In the genomic region with DNA sequence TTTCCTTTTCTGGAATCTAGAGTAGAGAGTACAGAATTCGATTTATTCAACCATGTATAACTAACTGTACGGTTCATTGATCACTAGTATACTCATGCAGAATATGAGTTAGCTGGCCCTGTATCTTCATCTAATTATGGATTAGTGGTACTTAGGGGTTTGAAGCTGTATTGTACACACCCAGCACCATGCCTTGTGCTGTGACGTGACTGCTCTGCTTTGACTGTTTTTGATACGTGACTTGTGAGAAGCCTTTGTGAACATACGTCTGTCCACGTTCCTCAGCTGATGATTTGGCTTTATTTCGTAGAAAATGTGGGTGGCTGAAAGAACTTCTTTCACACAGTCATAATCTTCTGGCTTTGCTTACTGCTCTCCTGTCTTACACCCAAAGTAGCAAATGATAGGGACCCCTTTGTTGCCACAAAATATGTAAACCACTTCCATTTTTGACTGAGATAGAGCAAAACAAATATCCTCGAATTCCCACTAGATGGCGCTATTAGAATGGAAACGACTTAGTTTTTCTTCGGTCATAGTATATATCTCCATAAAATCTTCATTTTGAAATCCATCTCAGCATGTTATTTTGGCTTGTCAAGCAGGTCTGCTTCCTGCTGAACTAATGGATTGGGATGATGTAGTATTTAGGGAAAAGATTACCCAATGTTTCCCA, we compare ENCODE assay signal across 9 mouse cellular contexts.
DNase-seq lines count a peak whose midpoint lies in the region; ATAC-seq and TF ChIP-seq lines count a peak whose summit lies in the region.
"Had no signal": no experiment of that assay in that cellular context is flagged by ENCODE, and none has a peak within 500 bp of the region (broad histone marks: within the 10 kb centered on the region; RNA-seq: fewer than 3 reads in every experiment).

No protein-coding gene starts in this region.

- no peak for ATAC-seq in kidney, embryonic 14.5 days (ENCODE audit: low FRiP score, low TSS enrichment)
- ATAC-seq in common myeloid progenitor, adult 5-6 weeks (replicated peaks; ENCODE audit: low read depth, poor library complexity, severe bottlenecking): peak; percentile 61
- ATAC-seq in hindbrain, postnatal 0 days: peak; percentile 69
- peak; percentile 64 for ATAC-seq in midbrain, embryonic 16.5 days

- H3K4me2 ChIP-seq in kidney, embryonic 14.5 days (replicated peaks; ENCODE audit: low read depth, low read length): no peak overlapping the region
- H3K4me2 ChIP-seq in CH12.LX (ENCODE audit: insufficient read depth, low read depth, poor library complexity, severe bottlenecking): peak overlapping the region; percentile 100
- H3K4me2 ChIP-seq in hindbrain, postnatal 0 days (ENCODE audit: low read depth, low read length): peak overlapping the region; percentile 54
- H3K4me2 ChIP-seq in midbrain, embryonic 16.5 days (ENCODE audit: low read length): peak overlapping the region; percentile 61

- no peaks in the 10 kb centered on the region for H3K79me2 ChIP-seq in CH12.LX (replicated peaks; ENCODE audit: control insufficient read depth, extremely low read depth, insufficient read depth, poor library complexity, severe bottlenecking)

- H3K4me1 ChIP-seq in kidney, embryonic 14.5 days (ENCODE audit: control insufficient read depth, insufficient read depth, low read length): no peaks in the 10 kb centered on the region
- H3K4me1 ChIP-seq in CH12.LX (ENCODE audit: control insufficient read depth in 1 of 2, insufficient read depth in 2 of 2): peaks cover 0 to 20% of the 10 kb centered on the region in 2 experiments; a peak in 2 of 4 replicates
- no peaks in the 10 kb centered on the region; the same call in 1 of the 2 replicates for H3K4me1 ChIP-seq in hindbrain, postnatal 0 days (ENCODE audit: insufficient read depth, low read length)
- peaks cover 9% of the 10 kb centered on the region for H3K4me1 ChIP-seq in midbrain, embryonic 16.5 days (ENCODE audit: control insufficient read depth, insufficient read depth, low read length)
- H3K4me1 ChIP-seq: liver, embryonic 15.5 days had no signal

- H3K27ac ChIP-seq in kidney, embryonic 14.5 days (ENCODE audit: low read depth, low read length): no peak overlapping the region
- no peak overlapping the region for H3K27ac ChIP-seq in CH12.LX (ENCODE audit: insufficient read depth, low read depth)
- peak overlapping the region; percentile 52; the same call in 1 of the 2 replicates for H3K27ac ChIP-seq in hindbrain, postnatal 0 days
- peak overlapping the region; percentile 45 for H3K27ac ChIP-seq in midbrain, embryonic 16.5 days (ENCODE audit: low read length)
- H3K27ac ChIP-seq: liver, embryonic 15.5 days had no signal

- TF ChIP-seq CTCF in CH12.LX (conservative IDR thresholded peaks at IDR 0.05 in 1 of 2, IDR thresholded peaks at IDR 0.05 in 1 of 2; ENCODE audit: low read depth in 2 of 2, low read length in 2 of 2): peak; percentile 21 to 71; a peak in 2 of 4 replicates
- peak; percentile 76 for TF ChIP-seq CTCF in hindbrain, postnatal 0 days (IDR thresholded peaks at IDR 0.05; ENCODE audit: low read depth)

- peak; percentile 83 for TF ChIP-seq RAD21 in CH12.LX (IDR thresholded peaks at IDR 0.05; ENCODE audit: low read depth, low read length)

- no peak for TF ChIP-seq POLR2A in CH12.LX (IDR thresholded peaks at IDR 0.05; ENCODE audit: low read depth, low read length)

- H3K9me3 ChIP-seq in kidney, embryonic 14.5 days (ENCODE audit: control insufficient read depth, low read length): no peaks in the 10 kb centered on the region
- H3K9me3 ChIP-seq in CH12.LX (replicated peaks; ENCODE audit: low read length): no peaks in the 10 kb centered on the region
- H3K9me3 ChIP-seq in hindbrain, postnatal 0 days (ENCODE audit: low read length): no peaks in the 10 kb centered on the region
- H3K9me3 ChIP-seq in midbrain, embryonic 16.5 days (replicated peaks; ENCODE audit: control insufficient read depth, low read length, poor library complexity, severe bottlenecking): no peaks in the 10 kb centered on the region
- H3K9me3 ChIP-seq: liver, embryonic 15.5 days had no signal

- 43% methylated on average over 11 of the region's 11 CpGs for WGBS in kidney, embryonic 14.5 days
- 31% methylated on average over 11 of the region's 11 CpGs for WGBS in hindbrain, postnatal 0 days
- 31% methylated on average over 11 of the region's 11 CpGs for WGBS in midbrain, embryonic 16.5 days

- no peak overlapping the region for H3K4me3 ChIP-seq in kidney, embryonic 14.5 days (ENCODE audit: low read length)
- H3K4me3 ChIP-seq in CH12.LX (replicated peaks in 1 of 3; ENCODE audit: low read depth in 2 of 3, low read length in 2 of 3, poor library complexity in 1 of 3): peak overlapping the region; percentile 31 to 54 (median 41)
- H3K4me3 ChIP-seq in hindbrain, postnatal 0 days (ENCODE audit: low read length): peak overlapping the region; percentile 26; the same call in 1 of the 2 replicates
- H3K4me3 ChIP-seq in midbrain, embryonic 16.5 days (ENCODE audit: low read depth, low read length): peak overlapping the region; percentile 28; the same call in 1 of the 2 replicates
- H3K4me3 ChIP-seq: liver, embryonic 15.5 days had no signal

- H3K27me3 ChIP-seq in kidney, embryonic 14.5 days (ENCODE audit: control insufficient read depth, insufficient read depth, low read length): no peaks in the 10 kb centered on the region
- H3K27me3 ChIP-seq in CH12.LX (replicated peaks): no peaks in the 10 kb centered on the region
- H3K27me3 ChIP-seq in hindbrain, postnatal 0 days (ENCODE audit: insufficient read depth, low read length): no peaks in the 10 kb centered on the region
- no peaks in the 10 kb centered on the region; the same call in 1 of the 2 replicates for H3K27me3 ChIP-seq in midbrain, embryonic 16.5 days (ENCODE audit: control insufficient read depth, insufficient read depth, low read depth, low read length)
- H3K27me3 ChIP-seq: liver, embryonic 15.5 days had no signal

- in situ Hi-C loops in CH12.LX (cut with MboI; ENCODE audit: low pct_ligation_motif_present, low pct_unique_long_range_greater_than_20kb, low sequenced_read_pairs): loop anchor here (10.0 kb wide), 1 partner anchor 867 kb away; no protein-coding TSS in a partner anchor

- peak; percentile 16 for DNase-seq in kidney, adult 9 months
- peak; percentile 58 for DNase-seq in CH12.LX (ENCODE audit: extremely low read depth)
- peak; percentile 91 for DNase-seq in hindbrain, postnatal 0 days (ENCODE audit: low spot score)
- DNase-seq in thymus, postnatal 25 days: no peak
- DNase-seq in urinary bladder, postnatal 10 days (ENCODE audit: low spot score): no peak

- TF ChIP-seq EP300 in CH12.LX (IDR thresholded peaks at IDR 0.05; ENCODE audit: low read length): no peak

- H3K36me3 ChIP-seq in kidney, embryonic 14.5 days (ENCODE audit: control insufficient read depth, insufficient read depth, low read length): no peaks in the 10 kb centered on the region
- no peaks in the 10 kb centered on the region for H3K36me3 ChIP-seq in CH12.LX (replicated peaks in 1 of 2; ENCODE audit: control insufficient read depth in 1 of 2, insufficient read depth in 1 of 2, low read length in 1 of 2)
- H3K36me3 ChIP-seq in hindbrain, postnatal 0 days (ENCODE audit: insufficient read depth, low read length): no peaks in the 10 kb centered on the region
- no peaks in the 10 kb centered on the region for H3K36me3 ChIP-seq in midbrain, embryonic 16.5 days (ENCODE audit: control insufficient read depth, insufficient read depth, low read length)
- H3K36me3 ChIP-seq: liver, embryonic 15.5 days had no signal

- dilution Hi-C loops in CH12.LX (cut with MboI; ENCODE audit: extremely low pct_ligation_motif_present, extremely low pct_unique_long_range_greater_than_20kb, low sequenced_read_pairs): no loop called here

- H3K9ac ChIP-seq in kidney, embryonic 14.5 days (ENCODE audit: low read depth, low read length): no peak overlapping the region
- H3K9ac ChIP-seq in CH12.LX (ENCODE audit: insufficient read depth, low read depth): peak overlapping the region; percentile 19; the same call in 1 of the 2 replicates
- peak overlapping the region; percentile 34; the same call in 1 of the 2 replicates for H3K9ac ChIP-seq in hindbrain, postnatal 0 days (replicated peaks; ENCODE audit: low read length)
- H3K9ac ChIP-seq in midbrain, embryonic 16.5 days (ENCODE audit: low read depth, low read length): no peak overlapping the region; the same call in 1 of the 2 replicates
- H3K9ac ChIP-seq: liver, embryonic 15.5 days had no signal

TF ChIP-seq in CH12.LX, 34 proteins besides CTCF, POLR2A, EP300 and RAD21:
- TF ChIP-seq SMC3 (IDR thresholded peaks at IDR 0.05; ENCODE audit: low read depth, low read length): peak; percentile 21; the same call in 1 of the 2 replicates
- TF ChIP-seq RCOR1 (conservative IDR thresholded peaks at IDR 0.05; ENCODE audit: low read depth, low read length): no peak

Comparison
In these comparisons a context has a peak if more than half of its experiments do, and no peak if none do; other contexts are left out.
1. DNase-seq: peak in kidney, adult 9 months (single experiment), CH12.LX (single experiment) and hindbrain, postnatal 0 days (single experiment); none in thymus, postnatal 25 days (single experiment) and urinary bladder, postnatal 10 days (single experiment).
2. H3K27ac ChIP-seq: peak in hindbrain, postnatal 0 days (single experiment) and midbrain, embryonic 16.5 days (single experiment); none in kidney, embryonic 14.5 days (single experiment) and CH12.LX (single experiment).
3. H3K9ac ChIP-seq: peak in CH12.LX (single experiment) and hindbrain, postnatal 0 days (single experiment); none in kidney, embryonic 14.5 days (single experiment) and midbrain, embryonic 16.5 days (single experiment).